Mouse (Mus musculus) liver, embryonic 14.5 days (tissue): ENCODE measurements around the gene Tbc1d22a. TPM values are rescaled to one million over a fixed set of nuclear protein-coding genes. Genes with fewer than 3 reads are reported as not detected.

Source experiments
- ATAC-seq: fragments of 200-750 bp; cut with Nextera tagmentation; 2 replicates; pipeline ENCODE4 v1.8.0; 2017; ENCODE audit warnings: moderate number of reproducible peaks, mild to moderate bottlenecking, moderate library complexity; ENCODE audit not compliant: insufficient read depth
- DNase-seq, 3 experiments: peaks; one replicate each; pipeline ENCODE4 v3.0.0-alpha.2; 2012 to 2013; ENCODE audit warnings: low read depth in 3 of 3, low spot score in 3 of 3
- H3K27ac ChIP-seq: fragments of 300-500 bp; sonication (generic); 2 replicates; pipeline ENCODE4 v1.5.1; 2014; ENCODE audit warnings: moderate library complexity, mild to moderate bottlenecking, control low read depth, inconsistent platforms
- H3K27me3 ChIP-seq: fragments of 300-500 bp; sonication (generic); 2 replicates; pipeline ENCODE4 v1.6.1; 2014; ENCODE audit warnings: mild to moderate bottlenecking, low read length, moderate library complexity; ENCODE audit not compliant: control insufficient read depth, insufficient read depth
- H3K36me3 ChIP-seq: fragments of 300-500 bp; sonication (generic); replicated peaks from 2 replicates; pipeline ENCODE4 v1.6.1; 2014; ENCODE audit warnings: low read depth; ENCODE audit not compliant: control insufficient read depth, insufficient read depth
- H3K4me1 ChIP-seq, 2 experiments: fragments of 200-500 bp in 1 of 2; fragments of 300-500 bp in 1 of 2; sonication (generic) in 1 of 2; replicated peaks; 2 replicates each; pipeline ENCODE4 v1.6.1; 2012 to 2014; ENCODE audit warnings: antibody characterized with exemption in 1 of 2, inconsistent platforms in 1 of 2, low read length in 1 of 2; ENCODE audit not compliant: control insufficient read depth in 2 of 2, insufficient read depth in 2 of 2
- H3K4me2 ChIP-seq: fragments of 300-500 bp; sonication (generic); 2 replicates; pipeline ENCODE4 v1.6.1; 2014; ENCODE audit warnings: low read depth, mild to moderate bottlenecking, control low read depth, moderate library complexity
- H3K4me3 ChIP-seq, 2 experiments: fragments of 200-500 bp in 1 of 2; fragments of 300-500 bp in 1 of 2; sonication (generic) in 1 of 2; 2 replicates each; pipeline ENCODE4 v1.5.1; 2012 to 2014; ENCODE audit warnings: low read depth in 2 of 2, low read length in 2 of 2, mild to moderate bottlenecking in 2 of 2, control low read depth in 1 of 2, inconsistent platforms in 1 of 2, moderate library complexity in 1 of 2; ENCODE audit not compliant: insufficient read depth in 1 of 2
- H3K9ac ChIP-seq: fragments of 300-500 bp; sonication (generic); replicated peaks from 2 replicates; pipeline ENCODE4 v1.6.1; 2014; ENCODE audit warnings: mild to moderate bottlenecking, control low read depth, moderate library complexity
- H3K9me3 ChIP-seq: fragments of 300-500 bp; sonication (generic); 2 replicates; pipeline ENCODE4 v1.6.1; 2016; ENCODE audit warnings: low read length, mixed read lengths; ENCODE audit not compliant: control insufficient read depth
- CTCF ChIP-seq: IDR thresholded peaks from 2 replicates; pipeline ENCODE4 v1.5.1; 2016; ENCODE audit warnings: antibody characterized with exemption, low read depth, control low read depth
- EP300 ChIP-seq: IDR thresholded peaks from 2 replicates; pipeline ENCODE4 v1.6.1; 2016; ENCODE audit warnings: antibody characterized with exemption, low read depth
- WGBS: fragments of 180-500 bp; shearing (Covaris S2); extraction: QIAGEN DNeasy Blood & Tissue Kit; methylation state at CpG from one replicate; pipeline ENCODE4 v1.1.7; 2014; ENCODE audit not compliant: insufficient replicate concordance; 5-methylcytosine and 5-hydroxymethylcytosine counted together
- polyA plus RNA-seq, 2 experiments: library from polyadenylated mRNA; depleted of rRNA in 1 of 2; stranded (reverse) in 1 of 2; unstranded in 1 of 2; fragments of >200 nt; fragmentation: Nextera tagmentation in 1 of 2; extraction: Ambion mirVana in 1 of 2; gene quantifications; 2 replicates each; pipeline versions ENCODE4 v1.2.1 to v1.2.3; 2012 to 2014

Tbc1d22a gene
- polyA plus RNA-seq, 2 experiments: 4.1 to 6.4 TPM

GRCm38 (mm10) chr15:86511181-86511580 is 296.9 kb downstream of the Tbc1d22a start:
- Histone ChIP-seq H3K4me3 (no peak overlapping the region), H3K27ac (no peak overlapping the region), H3K36me3 (no peaks in the 10 kb centered on the region), H3K4me2 (no peak overlapping the region), H3K9ac (no peak overlapping the region), H3K4me1 (no peaks in the 10 kb centered on the region), H3K9me3 (no peaks in the 10 kb centered on the region), H3K27me3 (no peaks in the 10 kb centered on the region)
- WGBS: 65% methylated on average over 7 of the region's 7 CpGs
- no peak for ATAC-seq
- no peak for TF ChIP-seq CTCF
- no peak for TF ChIP-seq EP300
- no peak for DNase-seq

GRCm38 (mm10) chr15:86513336-86513735 is 299.1 kb downstream of the Tbc1d22a start:
- H3K27ac ChIP-seq: no peak overlapping the region
- TF ChIP-seq EP300: no peak
- TF ChIP-seq CTCF: no peak
- H3K4me2 ChIP-seq: no peak overlapping the region
- ATAC-seq (no peak), DNase-seq (no peak)
- no peaks in the 10 kb centered on the region for H3K9me3 ChIP-seq
- no peaks in the 10 kb centered on the region for H3K36me3 ChIP-seq
- no peak overlapping the region for H3K9ac ChIP-seq
- H3K4me3 ChIP-seq: no peak overlapping the region
- no peaks in the 10 kb centered on the region for H3K27me3 ChIP-seq
- no peaks in the 10 kb centered on the region for H3K4me1 ChIP-seq
- WGBS: 77% methylated on average over 5 of the region's 5 CpGs

GRCm38 (mm10) chr15:86520201-86520600 is 305.9 kb downstream of the Tbc1d22a start:
- Histone ChIP-seq H3K27me3 (no peaks in the 10 kb centered on the region), H3K4me1 (no peaks in the 10 kb centered on the region), H3K27ac (no peak overlapping the region), H3K4me2 (no peak overlapping the region), H3K9ac (no peak overlapping the region), H3K36me3 (no peaks in the 10 kb centered on the region), H3K4me3 (no peak overlapping the region), H3K9me3 (no peaks in the 10 kb centered on the region)
- no peak for TF ChIP-seq EP300
- no peak for TF ChIP-seq CTCF
- DNase-seq (no peak), ATAC-seq (no peak)
- WGBS: 73% methylated on average over 4 of the region's 4 CpGs

DNA sequence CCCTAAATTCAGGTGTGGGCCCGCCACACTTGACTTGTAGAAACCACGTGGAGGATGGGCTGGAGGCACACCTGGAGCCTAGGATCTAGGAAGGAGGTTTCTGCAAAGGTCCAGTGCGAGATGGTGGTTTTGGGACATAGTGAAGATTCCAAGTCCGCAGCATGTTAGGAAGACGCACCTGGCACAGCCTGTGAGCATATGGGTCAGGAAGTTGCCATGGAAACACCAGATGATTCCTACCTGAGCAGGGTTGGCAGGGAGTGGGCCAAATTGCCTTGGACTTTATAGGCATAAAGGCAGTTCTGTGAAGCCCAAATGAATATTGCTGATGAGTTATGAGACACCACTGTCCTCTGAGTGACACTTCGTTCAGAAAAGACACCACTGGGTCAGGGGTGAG is 321.1 kb downstream of the Tbc1d22a start:
- H3K4me2 ChIP-seq: no peak overlapping the region
- no peak for TF ChIP-seq EP300
- H3K4me1 ChIP-seq: no peaks in the 10 kb centered on the region
- no peaks in the 10 kb centered on the region for H3K36me3 ChIP-seq
- no peak overlapping the region for H3K27ac ChIP-seq
- H3K9me3 ChIP-seq: no peaks in the 10 kb centered on the region
- no peak overlapping the region for H3K4me3 ChIP-seq
- 58% methylated on average over 6 of the region's 6 CpGs for WGBS
- ATAC-seq: no peak
- DNase-seq: no peak
- H3K9ac ChIP-seq: no peak overlapping the region
- H3K27me3 ChIP-seq: no peaks in the 10 kb centered on the region

DNA sequence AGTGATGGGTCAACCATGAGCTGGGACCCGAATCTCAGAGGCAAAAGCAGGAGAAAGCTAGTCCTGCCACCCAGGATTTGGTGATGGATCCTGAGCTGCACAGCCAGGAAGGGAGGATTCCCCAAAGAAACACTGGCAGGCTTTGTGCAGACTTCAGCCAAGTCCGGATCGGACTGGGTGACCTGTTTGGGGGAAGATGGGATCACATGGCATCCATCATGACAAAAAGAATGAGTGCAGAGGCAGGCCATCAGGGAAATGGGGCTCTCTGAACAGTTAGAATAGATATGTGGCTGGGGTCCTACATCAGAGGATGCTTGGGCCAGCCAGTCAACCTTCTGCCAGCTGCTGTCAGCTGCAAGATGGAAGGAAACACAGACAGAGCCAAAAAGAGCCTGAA is 328.1 kb downstream of the Tbc1d22a start:
- DNase-seq (no peak), ATAC-seq (no peak)
- Histone ChIP-seq H3K27ac (no peak overlapping the region), H3K27me3 (no peaks in the 10 kb centered on the region), H3K36me3 (no peaks in the 10 kb centered on the region), H3K9ac (no peak overlapping the region), H3K4me2 (no peak overlapping the region), H3K4me3 (no peak overlapping the region), H3K4me1 (no peaks in the 10 kb centered on the region), H3K9me3 (no peaks in the 10 kb centered on the region)
- 47% methylated on average over 3 of the region's 3 CpGs for WGBS
- TF ChIP-seq EP300: no peak
- TF ChIP-seq CTCF: no peak
